Mouse (Mus musculus): ENCODE data around the gene Kcnj16.

- no peak for TF ChIP-seq POLR2A (IDR thresholded peaks at IDR 0.05; ENCODE audit: control insufficient read depth, extremely low read depth, insufficient read depth, low read length, poor library complexity)
- TF ChIP-seq CTCF (IDR thresholded peaks at IDR 0.05; ENCODE audit: borderline replicate concordance, control insufficient read depth, extremely low read depth, insufficient read depth, low read length, poor library complexity) = no peak
These were observed 74.3 kb downstream of the Kcnj16 start for GRCm38 (mm10) chr11:111042175-111042574.

Measured in thymus, adult 2 months (tissue).